Mouse (Mus musculus) neutrophil, adult 5-6 weeks (primary cell): ENCODE results near the gene Itgb2. TPM values are rescaled to one million over a fixed set of nuclear protein-coding genes. Genes with fewer than 3 reads are reported as not detected.
A peak's percentile ranks its signal among the peaks of the same experiment; 100 is the strongest.

Experiments
- ATAC-seq: fragments of 151-379, 151-347 bp; 2 replicates; pipeline ENCODE4 v1.8.0; 2017; ENCODE audit warnings: mild to moderate bottlenecking, moderate TSS enrichment; ENCODE audit not compliant: insufficient number of reproducible peaks, poor library complexity, low FRiP score, severe bottlenecking; ENCODE audit errors: extremely low read depth
- total RNA-seq: library from RNA; stranded (forward); fragments of 200-1000 nt; gene quantifications from 2 replicates; pipeline ENCODE4 v1.2.3, GENCODE M21; 2017

Itgb2 gene
- 452 and 473 TPM in 2 replicates for total RNA-seq

- ATAC-seq = peak; percentile 90
Observed at GRCm38 (mm10) chr10:77530140-77530539, at the start of gene Itgb2. Itgb2 (plus strand) TSS chr10:77530252.

- ATAC-seq = no peak
Observed at GRCm38 (mm10) chr10:77481814-77482213, 48.2 kb upstream of the Itgb2 start.

GRCm38 (mm10) chr10:77484205-77484935, 45.7 kb upstream of the Itgb2 start:
- no peak for ATAC-seq

GRCm38 (mm10) chr10:77485786-77486185, 44.3 kb upstream of the Itgb2 start:
- no peak for ATAC-seq

GRCm38 (mm10) chr10:77488168-77488567, 41.9 kb upstream of the Itgb2 start:
- no peak for ATAC-seq

GRCm38 (mm10) chr10:77491585-77491984, 38.5 kb upstream of the Itgb2 start:
- ATAC-seq = no peak

GRCm38 (mm10) chr10:77492885-77493284, 37.2 kb upstream of the Itgb2 start:
- no peak for ATAC-seq

GRCm38 (mm10) chr10:77497185-77497584, 32.9 kb upstream of the Itgb2 start:
- no peak for ATAC-seq

GRCm38 (mm10) chr10:77498254-77498653, 31.8 kb upstream of the Itgb2 start:
- ATAC-seq = no peak

- ATAC-seq = no peak
Observed at GRCm38 (mm10) chr10:77500636-77501035, 29.4 kb upstream of the Itgb2 start.

- no peak for ATAC-seq
Observed at GRCm38 (mm10) chr10:77502967-77503922, 26.8 kb upstream of the Itgb2 start.

- no peak for ATAC-seq
Observed at GRCm38 (mm10) chr10:77504143-77504542, 25.9 kb upstream of the Itgb2 start.

GRCm38 (mm10) chr10:77506526-77506925, 23.5 kb upstream of the Itgb2 start:
- ATAC-seq = no peak; the same call in 1 of the 2 replicates

GRCm38 (mm10) chr10:77506961-77507577, 23.0 kb upstream of the Itgb2 start:
- ATAC-seq = no peak

- no peak for ATAC-seq
Observed at GRCm38 (mm10) chr10:77507779-77508178, 22.3 kb upstream of the Itgb2 start.

- ATAC-seq = no peak
Observed at GRCm38 (mm10) chr10:77508744-77509143, 21.3 kb upstream of the Itgb2 start.

- peak; percentile 61; the same call in 1 of the 2 replicates for ATAC-seq
Observed at GRCm38 (mm10) chr10:77509403-77510187, 20.5 kb upstream of the Itgb2 start.

- ATAC-seq = no peak
Observed at GRCm38 (mm10) chr10:77510225-77510982, 19.6 kb upstream of the Itgb2 start.
